Mouse (Mus musculus): ENCODE measurements around the gene Cx3cr1. TPM values are rescaled to one million over a fixed set of nuclear protein-coding genes. Genes with fewer than 3 reads are reported as not detected.
A peak's percentile ranks its signal among the peaks of the same experiment; 100 is the strongest.

The Cx3cr1 gene
- polyA plus RNA-seq, 1 experiment from 2014 or later, result 4.7 TPM

DNA sequence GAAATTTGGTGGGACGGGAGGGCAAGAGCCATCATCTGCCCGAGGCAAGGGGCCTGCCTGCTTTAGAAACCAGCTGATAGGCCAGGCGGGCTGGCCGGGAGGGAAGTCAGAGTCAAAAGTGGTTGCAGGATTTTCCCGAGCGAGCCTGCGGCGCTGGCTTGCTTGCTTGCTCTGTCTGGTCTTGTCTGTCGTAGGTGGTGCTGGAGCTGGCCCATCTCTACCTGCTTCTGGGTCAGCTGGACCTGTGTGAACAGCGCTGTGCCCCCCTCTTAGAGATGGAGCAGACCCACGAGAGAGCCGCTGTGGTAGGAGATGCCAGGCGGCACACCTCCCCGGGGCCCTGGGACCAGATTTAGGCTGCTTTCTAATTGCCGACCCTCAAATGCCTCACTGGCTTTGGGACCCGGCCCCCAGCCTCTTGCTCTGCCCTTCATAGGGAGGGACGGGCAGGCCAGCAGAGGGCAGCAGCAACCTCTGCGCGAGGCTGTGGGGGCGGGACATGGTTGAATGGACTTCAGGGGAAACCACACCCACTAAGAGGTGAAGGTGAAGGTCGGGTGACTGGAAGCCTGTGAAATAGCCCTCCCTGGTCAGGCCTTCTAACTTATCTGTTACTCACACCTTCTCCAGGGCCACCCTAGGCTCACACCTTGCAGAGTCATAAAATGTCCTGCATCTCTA is 106.6 kb downstream of the Cx3cr1 start:
- DNase-seq (ENCODE audit: extremely low spot score, low spot score), result peak; percentile 79
- H3K9me3 ChIP-seq, result no peaks in the 10 kb centered on the region
- H3K27me3 ChIP-seq (ENCODE audit: poor library complexity, severe bottlenecking), result peaks cover 19% of the 10 kb centered on the region
- peak overlapping the region; percentile 35 for H3K4me3 ChIP-seq
- H3K4me1 ChIP-seq, result peaks cover 14% of the 10 kb centered on the region
- H3K36me3 ChIP-seq (replicated peaks), result no peaks in the 10 kb centered on the region
- WGBS, result 9% methylated on average over 21 of the region's 21 CpGs
- peak overlapping the region; percentile 57 for H3K27ac ChIP-seq

DNA sequence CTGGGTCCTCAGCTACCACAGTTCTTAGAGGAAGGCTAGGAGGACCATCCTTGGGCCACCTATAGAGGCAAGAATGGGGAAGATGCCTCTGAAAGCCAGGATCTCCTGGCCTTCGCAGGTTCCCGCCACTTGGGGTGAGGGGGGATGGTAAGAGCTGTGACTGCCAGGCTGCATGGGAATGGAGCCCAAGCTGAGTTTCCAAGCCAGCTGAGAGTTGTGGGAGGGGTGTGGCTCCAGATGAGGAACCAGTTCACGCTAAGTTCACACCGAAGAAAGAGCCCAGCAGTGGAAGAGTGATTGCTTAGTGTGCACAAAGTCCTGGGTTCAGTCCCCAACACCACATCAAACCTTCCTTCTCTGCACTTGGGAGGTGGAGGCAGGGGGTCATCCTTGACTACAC is 107.5 kb downstream of the Cx3cr1 start:
- H3K4me3 ChIP-seq, result no peak overlapping the region
- no peak for DNase-seq (ENCODE audit: extremely low spot score, low spot score)
- peaks cover 14% of the 10 kb centered on the region for H3K4me1 ChIP-seq
- peaks cover 19% of the 10 kb centered on the region for H3K27me3 ChIP-seq (ENCODE audit: poor library complexity, severe bottlenecking)
- H3K27ac ChIP-seq, result no peak overlapping the region
- WGBS, result 76% methylated on average over 4 of the region's 4 CpGs
- H3K9me3 ChIP-seq, result no peaks in the 10 kb centered on the region
- H3K36me3 ChIP-seq (replicated peaks), result no peaks in the 10 kb centered on the region

DNA sequence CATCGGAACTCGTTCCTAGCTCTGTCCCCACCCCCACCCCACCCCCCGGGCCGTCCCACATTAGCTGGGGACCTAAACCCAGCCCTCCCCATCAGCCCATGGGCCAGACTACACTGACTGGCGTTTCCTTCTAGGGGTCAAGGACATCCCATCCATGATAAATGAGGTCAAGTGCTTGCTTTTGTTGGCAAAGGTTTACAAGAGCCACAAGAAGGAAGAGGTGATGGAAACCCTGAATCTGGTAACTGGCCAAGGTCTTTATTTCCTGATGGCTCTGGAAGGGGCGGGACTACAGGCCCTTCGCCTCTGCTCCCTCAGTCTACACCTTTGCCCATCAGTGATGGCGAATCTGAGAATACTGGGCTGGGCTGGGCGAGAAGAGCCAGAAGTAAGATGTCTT is 110.8 kb downstream of the Cx3cr1 start:
- DNase-seq (ENCODE audit: extremely low spot score, low spot score), result no peak
- 85% methylated on average over 9 of the region's 9 CpGs for WGBS

DNA sequence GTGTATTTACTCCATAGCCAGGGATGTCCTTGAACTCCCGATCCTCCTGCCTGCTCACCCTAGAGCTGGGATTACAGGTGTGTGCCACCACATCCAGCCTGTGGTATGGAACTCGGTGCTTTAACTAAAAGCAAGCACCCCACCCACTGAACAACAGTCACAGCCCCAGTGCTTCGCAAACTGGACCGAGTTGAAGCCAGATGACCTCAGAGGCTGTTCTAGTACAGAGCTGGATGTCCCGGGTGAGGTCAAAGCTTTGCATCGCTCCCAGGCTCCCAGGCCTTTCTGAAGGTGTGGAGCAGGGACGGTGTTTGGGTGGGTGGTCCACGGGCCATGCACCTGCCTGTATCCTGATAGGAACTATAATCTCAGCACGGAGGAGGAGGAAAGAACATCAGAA is 118.3 kb downstream of the Cx3cr1 start:
- no peak for DNase-seq (ENCODE audit: extremely low spot score, low spot score)
- no peaks in the 10 kb centered on the region for H3K36me3 ChIP-seq (replicated peaks)
- WGBS, result 92% methylated on average over 9 of the region's 9 CpGs
- H3K27me3 ChIP-seq (ENCODE audit: poor library complexity, severe bottlenecking), result no peaks in the 10 kb centered on the region
- H3K4me1 ChIP-seq, result no peaks in the 10 kb centered on the region
- H3K4me3 ChIP-seq, result no peak overlapping the region
- H3K9me3 ChIP-seq, result no peaks in the 10 kb centered on the region
- H3K27ac ChIP-seq, result no peak overlapping the region

More for the DNA sequence above, 110.8 kb downstream of the Cx3cr1 start:
- no peak overlapping the region for H3K27ac ChIP-seq
- H3K4me3 ChIP-seq, result no peak overlapping the region
- peaks cover 14% of the 10 kb centered on the region for H3K4me1 ChIP-seq
- H3K9me3 ChIP-seq, result no peaks in the 10 kb centered on the region
- peaks cover 14% of the 10 kb centered on the region for H3K27me3 ChIP-seq (ENCODE audit: poor library complexity, severe bottlenecking)
- H3K36me3 ChIP-seq (replicated peaks), result no peaks in the 10 kb centered on the region

DNA sequence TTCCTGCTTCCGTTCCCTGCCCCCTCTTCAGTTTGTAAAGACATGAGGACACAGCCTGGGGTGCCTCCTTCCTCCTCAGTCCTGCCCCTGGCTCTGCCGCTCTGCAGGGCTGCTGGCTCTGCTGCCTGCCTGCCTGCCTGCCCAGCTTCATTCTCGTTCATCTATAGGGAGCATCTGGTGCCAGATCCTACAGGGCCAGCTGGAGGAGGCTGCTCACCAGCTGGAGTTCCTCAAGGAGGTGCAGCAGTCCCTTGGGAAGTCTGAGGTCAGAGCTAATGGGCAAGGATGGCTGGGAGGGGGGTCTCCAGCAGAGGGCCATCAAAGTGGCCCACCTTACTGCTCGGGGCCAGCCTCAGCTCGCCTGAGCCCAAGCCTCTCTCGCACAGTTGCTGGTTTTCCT is 119.2 kb downstream of the Cx3cr1 start:
- no peak for DNase-seq (ENCODE audit: extremely low spot score, low spot score)
- no peak overlapping the region for H3K27ac ChIP-seq
- WGBS, result 58% methylated on average over 6 of the region's 6 CpGs

DNA sequence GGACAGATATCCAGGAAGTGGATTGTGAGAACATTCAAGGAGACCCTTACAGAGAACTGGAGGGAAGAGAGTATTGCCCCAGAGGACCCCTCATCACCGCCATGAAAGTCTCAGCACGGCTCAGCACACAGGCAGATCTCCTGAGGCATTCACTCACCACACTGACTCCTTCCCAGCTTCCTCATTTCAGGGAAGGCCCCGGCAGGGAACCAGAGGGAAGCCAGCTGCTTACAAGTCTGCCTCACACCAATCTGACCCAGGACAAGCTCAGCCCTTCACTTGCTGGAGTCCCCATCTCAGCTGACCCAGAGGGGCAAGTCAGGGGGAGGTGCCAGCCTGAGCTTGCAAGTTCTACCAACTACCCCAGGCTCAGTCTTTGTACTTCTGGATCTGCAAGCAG is 120.9 kb downstream of the Cx3cr1 start:
- no peaks in the 10 kb centered on the region for H3K27me3 ChIP-seq (ENCODE audit: poor library complexity, severe bottlenecking)
- H3K4me3 ChIP-seq, result no peak overlapping the region
- H3K9me3 ChIP-seq, result no peaks in the 10 kb centered on the region
- no peaks in the 10 kb centered on the region for H3K36me3 ChIP-seq (replicated peaks)
- DNase-seq (ENCODE audit: extremely low spot score, low spot score), result no peak
- H3K27ac ChIP-seq, result no peak overlapping the region
- H3K4me1 ChIP-seq, result no peaks in the 10 kb centered on the region
- 74% methylated on average over 3 of the region's 3 CpGs for WGBS

More for the DNA sequence above, 119.2 kb downstream of the Cx3cr1 start:
- no peaks in the 10 kb centered on the region for H3K36me3 ChIP-seq (replicated peaks)
- H3K27me3 ChIP-seq (ENCODE audit: poor library complexity, severe bottlenecking), result no peaks in the 10 kb centered on the region
- no peaks in the 10 kb centered on the region for H3K4me1 ChIP-seq
- no peaks in the 10 kb centered on the region for H3K9me3 ChIP-seq
- no peak overlapping the region for H3K4me3 ChIP-seq

DNA sequence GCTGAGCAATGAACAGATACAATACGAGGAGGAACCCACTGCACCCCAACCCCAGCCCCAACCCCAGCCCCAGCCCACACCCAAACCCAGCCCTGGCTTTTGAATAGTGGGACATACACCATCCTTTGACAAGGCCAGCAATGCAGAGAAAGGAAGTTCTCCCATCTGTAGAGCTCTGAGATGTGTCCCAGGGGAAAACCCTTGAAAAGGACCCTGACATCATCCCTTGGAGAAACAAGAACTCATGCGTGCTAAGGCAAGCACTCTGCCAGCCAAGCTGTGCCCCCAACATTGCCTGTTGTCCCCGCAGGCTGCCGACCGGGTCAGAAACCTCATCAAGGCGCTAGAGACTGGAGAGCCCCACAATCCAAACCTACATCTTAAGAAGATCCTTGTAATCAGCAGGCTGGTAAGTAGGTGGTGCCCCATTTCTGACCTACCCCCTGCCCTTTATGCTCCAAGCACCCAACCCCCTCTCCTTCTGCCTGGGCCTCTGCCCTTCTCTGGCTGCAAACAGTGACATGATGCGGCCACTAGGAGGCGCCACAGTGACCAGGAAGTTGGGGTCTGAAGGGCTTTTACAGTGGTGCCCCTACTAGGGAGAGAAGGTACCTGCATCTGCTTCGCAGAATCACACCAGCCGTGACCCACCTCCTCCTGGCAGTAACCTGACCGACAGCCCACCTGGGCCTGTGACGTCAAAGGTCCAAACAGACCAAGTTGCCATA is 124.3 kb downstream of the Cx3cr1 start:
- Histone ChIP-seq H3K27me3 (ENCODE audit: poor library complexity, severe bottlenecking) (no peaks in the 10 kb centered on the region), H3K4me3 (no peak overlapping the region), H3K4me1 (0 out of 2 replicates have a peak, but pooled peaks cover 4% of the 10 kb centered on the region), H3K27ac (no peak overlapping the region), H3K9me3 (no peaks in the 10 kb centered on the region), H3K36me3 (replicated peaks) (no peaks in the 10 kb centered on the region)
- DNase-seq (ENCODE audit: extremely low spot score, low spot score), result no peak
- WGBS, result 73% methylated on average over 12 of the region's 12 CpGs

DNA sequence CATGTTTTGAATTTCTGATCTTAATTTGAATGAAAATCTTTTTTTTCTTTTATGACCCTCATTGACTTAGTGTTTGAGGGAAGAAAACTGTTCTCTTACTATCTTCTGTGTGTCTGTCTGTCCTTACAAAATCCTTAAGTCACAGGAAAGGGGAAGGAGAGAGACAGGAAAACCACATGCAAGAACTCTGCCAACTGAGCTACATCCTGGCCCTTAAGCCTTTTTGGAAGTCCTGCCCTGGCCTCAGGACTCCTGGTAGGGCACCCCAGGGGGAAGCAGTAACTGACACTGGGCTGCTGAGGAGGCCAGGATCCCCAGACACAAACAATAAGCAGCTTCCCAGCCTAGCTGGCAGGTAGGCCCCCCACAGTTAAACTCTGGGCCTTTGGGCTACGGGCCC is 126.4 kb downstream of the Cx3cr1 start:
- Histone ChIP-seq H3K4me3 (no peak overlapping the region), H3K27me3 (ENCODE audit: poor library complexity, severe bottlenecking) (no peaks in the 10 kb centered on the region), H3K27ac (no peak overlapping the region), H3K9me3 (no peaks in the 10 kb centered on the region), H3K4me1 (0 out of 2 replicates have a peak, but pooled peaks cover 9% of the 10 kb centered on the region), H3K36me3 (replicated peaks) (no peaks in the 10 kb centered on the region)
- 79% methylated on average over 1 of the region's 1 CpGs for WGBS
- DNase-seq (ENCODE audit: extremely low spot score, low spot score), result no peak

DNA sequence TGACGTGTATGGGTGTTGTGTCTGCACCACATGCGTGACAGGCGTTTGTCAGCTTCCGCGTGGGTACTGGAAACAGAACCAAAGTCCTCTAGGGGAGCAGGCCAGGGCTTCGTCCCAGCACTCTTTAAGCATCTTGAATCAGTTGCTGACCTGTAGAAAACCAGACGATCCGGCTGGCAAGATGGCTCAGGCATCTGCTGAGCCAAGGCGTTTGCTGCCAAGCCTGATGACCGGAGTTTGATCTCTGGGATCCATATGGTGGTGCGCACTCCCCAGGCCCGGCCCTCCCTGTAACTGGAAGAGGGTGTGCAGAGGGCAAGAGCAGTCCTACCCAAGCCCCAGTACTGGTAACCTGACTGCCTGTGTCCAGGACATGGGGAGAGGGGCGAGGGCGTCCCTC is 127.8 kb downstream of the Cx3cr1 start:
- no peak for DNase-seq (ENCODE audit: extremely low spot score, low spot score)
- Histone ChIP-seq H3K36me3 (replicated peaks) (no peaks in the 10 kb centered on the region), H3K4me1 (peaks cover 23% of the 10 kb centered on the region), H3K27me3 (ENCODE audit: poor library complexity, severe bottlenecking) (no peaks in the 10 kb centered on the region), H3K9me3 (no peaks in the 10 kb centered on the region), H3K4me3 (no peak overlapping the region), H3K27ac (no peak overlapping the region; the same call in 1 of the 2 replicates)
- WGBS, result 91% methylated on average over 14 of the region's 14 CpGs

DNA sequence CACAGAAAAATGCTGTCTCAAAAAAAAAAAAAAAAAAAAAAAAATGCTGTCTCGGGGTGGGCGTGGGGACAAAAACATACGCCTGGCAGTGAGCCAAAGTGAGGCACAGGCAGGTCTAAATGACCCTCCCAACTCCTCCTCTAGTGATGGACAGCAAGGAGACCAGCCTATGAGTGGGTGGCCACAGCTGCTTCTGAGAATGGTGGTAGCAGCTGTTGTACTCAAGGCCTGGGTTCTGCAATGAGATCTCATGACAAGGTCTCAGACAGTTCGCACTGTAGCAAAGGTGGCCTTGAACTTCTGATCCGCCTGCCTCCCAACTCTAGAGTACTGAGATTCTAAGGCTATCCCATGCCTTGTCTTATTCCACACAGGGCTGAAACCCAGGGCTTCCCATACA is 128.3 kb downstream of the Cx3cr1 start:
- Histone ChIP-seq H3K4me1 (peaks cover 27% of the 10 kb centered on the region), H3K9me3 (no peaks in the 10 kb centered on the region), H3K36me3 (replicated peaks) (no peaks in the 10 kb centered on the region), H3K27ac (no peak overlapping the region), H3K4me3 (no peak overlapping the region), H3K27me3 (ENCODE audit: poor library complexity, severe bottlenecking) (no peaks in the 10 kb centered on the region)
- DNase-seq (ENCODE audit: extremely low spot score, low spot score), result no peak
- 91% methylated on average over 5 of the region's 5 CpGs for WGBS

DNA sequence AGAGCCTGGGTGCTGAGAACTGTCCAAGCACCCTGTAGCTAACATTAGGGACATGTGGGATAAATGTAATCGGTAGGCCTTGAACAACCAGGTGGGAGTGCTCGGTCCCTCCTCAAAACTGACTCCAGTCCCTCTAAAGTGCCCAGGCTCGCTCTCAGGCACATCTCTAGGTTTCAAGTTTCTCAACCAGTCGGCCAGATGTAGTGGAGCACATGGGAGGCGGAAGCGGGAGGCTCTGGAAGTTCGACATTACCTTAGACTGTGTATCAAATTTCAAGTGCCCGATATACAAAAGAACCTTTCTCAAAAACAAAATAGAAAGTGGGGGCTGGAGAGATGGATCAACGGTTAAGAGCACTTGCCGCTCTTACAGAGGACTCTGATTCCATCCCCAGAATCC is 130.0 kb downstream of the Cx3cr1 start:
- Histone ChIP-seq H3K27me3 (ENCODE audit: poor library complexity, severe bottlenecking) (no peaks in the 10 kb centered on the region), H3K4me3 (no peak overlapping the region), H3K4me1 (peaks cover 31% of the 10 kb centered on the region), H3K9me3 (no peaks in the 10 kb centered on the region), H3K36me3 (replicated peaks) (peaks cover 10% of the 10 kb centered on the region; the same call in 1 of the 2 replicates), H3K27ac (no peak overlapping the region)
- WGBS, result 74% methylated on average over 10 of the region's 10 CpGs
- no peak for DNase-seq (ENCODE audit: extremely low spot score, low spot score)

DNA sequence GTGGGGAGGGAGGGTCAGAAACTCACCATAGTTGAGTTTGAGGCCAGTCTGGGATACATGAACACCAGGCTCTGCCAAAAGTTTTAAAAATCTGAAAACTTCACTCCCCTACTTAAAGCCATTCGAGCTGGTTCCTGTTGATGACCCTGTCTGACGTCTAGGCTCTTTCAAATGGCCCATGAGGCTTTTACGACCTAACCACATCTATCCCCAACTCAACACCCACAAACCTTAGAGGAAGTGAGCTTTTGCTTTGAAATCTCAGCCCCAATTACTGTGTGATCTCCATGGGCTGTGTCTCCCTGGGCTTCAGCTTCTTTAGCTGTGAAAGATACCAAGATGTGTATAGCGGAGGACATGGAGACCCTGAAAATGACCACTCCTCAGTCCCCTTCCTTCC is 131.2 kb downstream of the Cx3cr1 start:
- H3K36me3 ChIP-seq (replicated peaks), result peaks cover 10% of the 10 kb centered on the region; the same call in 1 of the 2 replicates
- 88% methylated on average over 4 of the region's 4 CpGs for WGBS
- H3K4me3 ChIP-seq, result no peak overlapping the region
- H3K4me1 ChIP-seq, result peaks cover 29% of the 10 kb centered on the region
- no peaks in the 10 kb centered on the region for H3K9me3 ChIP-seq
- DNase-seq (ENCODE audit: extremely low spot score, low spot score), result no peak
- H3K27me3 ChIP-seq (ENCODE audit: poor library complexity, severe bottlenecking), result no peaks in the 10 kb centered on the region
- H3K27ac ChIP-seq, result no peak overlapping the region

DNA sequence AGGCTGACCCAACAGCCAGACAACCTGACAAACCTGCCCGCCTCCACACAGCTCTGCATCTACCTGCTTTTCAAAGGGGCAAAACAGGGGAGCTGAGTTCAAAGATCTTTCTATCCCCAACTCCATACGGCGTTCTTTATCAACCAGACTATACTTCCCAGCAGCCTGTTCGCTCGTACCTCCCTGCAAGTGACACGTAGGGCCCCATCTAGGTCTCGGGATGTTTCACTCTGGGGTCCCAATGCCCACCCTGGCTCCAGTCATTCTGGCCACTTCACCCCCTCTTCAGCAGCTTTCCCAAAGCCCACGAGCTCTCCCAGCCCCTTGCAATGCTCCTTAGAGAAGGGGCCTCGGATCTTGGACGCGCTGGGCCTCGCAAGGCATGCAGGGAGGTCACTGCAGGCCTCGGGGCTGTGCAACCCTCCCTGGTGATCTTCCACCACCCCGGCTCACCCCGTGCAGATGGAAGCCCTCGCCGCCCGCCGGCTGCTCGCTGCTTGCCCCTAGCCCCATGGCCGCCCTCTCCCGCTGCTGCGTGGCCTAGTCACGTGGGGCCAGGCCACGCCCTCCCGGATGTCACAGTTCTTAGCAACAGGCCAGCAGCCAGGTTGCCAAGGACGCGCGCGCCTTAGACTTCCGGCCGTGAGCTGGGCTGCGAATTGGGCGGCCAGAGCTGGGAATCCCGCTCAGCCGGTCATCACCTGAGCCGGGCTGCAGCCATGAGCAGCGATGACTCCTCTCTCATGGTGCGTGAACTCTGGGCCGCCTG is 132.5 kb downstream of the Cx3cr1 start, which contains the start of the genes Gorasp1 and Ttc21a:
TSS of gene Gorasp1 (minus strand) at position 561 of the 769 bp plus-strand sequence.
TSS of gene Ttc21a (plus strand) at position 602 of the 769 bp plus-strand sequence.
- peak within 1 kb of the TSS; percentile 91 for H3K27ac ChIP-seq
- H3K36me3 ChIP-seq (replicated peaks), result peaks cover 20% of the 10 kb centered on the region
- no peaks in the 10 kb centered on the region for H3K27me3 ChIP-seq (ENCODE audit: poor library complexity, severe bottlenecking)
- H3K4me3 ChIP-seq, result peak within 1 kb of the TSS; percentile 66
- DNase-seq (ENCODE audit: extremely low spot score, low spot score), result peak; percentile 93
- WGBS, result 2% methylated on average over 40 of the region's 40 CpGs
- H3K9me3 ChIP-seq, result no peaks in the 10 kb centered on the region
- H3K4me1 ChIP-seq, result peaks cover 28% of the 10 kb centered on the region
